Mouse (Mus musculus) limb, embryonic 11.5 days (tissue): ENCODE results near the gene Cd209b. TPM values are rescaled to one million over a fixed set of nuclear protein-coding genes. Genes with fewer than 3 reads are reported as not detected.

ENCODE experiments used
- ATAC-seq: fragments of 200-750 bp; cut with Nextera tagmentation; 2 replicates; pipeline ENCODE4 v1.8.0; 2017; ENCODE audit warnings: low read depth; ENCODE audit not compliant: insufficient number of reproducible peaks, low FRiP score, low TSS enrichment
- DNase-seq: peaks from one replicate; pipeline ENCODE4 v3.0.0-alpha.2; 2015; ENCODE audit warnings: low spot score
- H3K27ac ChIP-seq: fragments of 300-500 bp; sonication (generic); replicated peaks from 2 replicates; pipeline ENCODE4 v1.5.1; 2014; ENCODE audit warnings: low read depth, mild to moderate bottlenecking, low read length
- H3K27me3 ChIP-seq: fragments of 300-500 bp; sonication (generic); 2 replicates; pipeline ENCODE4 v1.6.1; 2014; ENCODE audit warnings: mild to moderate bottlenecking, low read length, mixed read lengths; ENCODE audit not compliant: control insufficient read depth, insufficient read depth
- H3K36me3 ChIP-seq: fragments of 300-500 bp; sonication (generic); 2 replicates; pipeline ENCODE4 v1.6.1; 2014; ENCODE audit warnings: mild to moderate bottlenecking, low read length, moderate library complexity, mixed read lengths; ENCODE audit not compliant: control insufficient read depth, insufficient read depth
- H3K4me1 ChIP-seq: fragments of 300-500 bp; sonication (generic); 2 replicates; pipeline ENCODE4 v1.6.1; 2014; ENCODE audit warnings: low read length, mixed read lengths; ENCODE audit not compliant: control insufficient read depth, insufficient read depth
- H3K4me2 ChIP-seq: fragments of 300-500 bp; sonication (generic); 2 replicates; pipeline ENCODE4 v1.6.1; 2014; ENCODE audit warnings: low read depth, mild to moderate bottlenecking, moderate library complexity; ENCODE audit not compliant: severe bottlenecking
- H3K4me3 ChIP-seq: fragments of 300-500 bp; sonication (generic); 2 replicates; pipeline ENCODE4 v1.5.1; 2014; ENCODE audit warnings: low read depth, low read length
- H3K9ac ChIP-seq: fragments of 300-500 bp; sonication (generic); 2 replicates; pipeline ENCODE4 v1.6.1; 2014; ENCODE audit warnings: mild to moderate bottlenecking, low read length
- H3K9me3 ChIP-seq: fragments of 300-500 bp; sonication (generic); 2 replicates; pipeline ENCODE4 v1.6.1; 2016; ENCODE audit warnings: low read length; ENCODE audit not compliant: control insufficient read depth
- WGBS: fragments of 180-500 bp; shearing (Covaris S2); extraction: QIAGEN DNeasy Blood & Tissue Kit; methylation state at CpG from one replicate; pipeline ENCODE4 v1.1.7; 2014; 5-methylcytosine and 5-hydroxymethylcytosine counted together
- polyA plus RNA-seq: library from polyadenylated mRNA; unstranded; fragments of >200 nt; fragmentation: Nextera tagmentation; extraction: Ambion mirVana; gene quantifications from 2 replicates; pipeline ENCODE4 v1.2.1, GENCODE M21; 2014

Cd209b gene
- not detected in 2 replicates for polyA plus RNA-seq

DNA sequence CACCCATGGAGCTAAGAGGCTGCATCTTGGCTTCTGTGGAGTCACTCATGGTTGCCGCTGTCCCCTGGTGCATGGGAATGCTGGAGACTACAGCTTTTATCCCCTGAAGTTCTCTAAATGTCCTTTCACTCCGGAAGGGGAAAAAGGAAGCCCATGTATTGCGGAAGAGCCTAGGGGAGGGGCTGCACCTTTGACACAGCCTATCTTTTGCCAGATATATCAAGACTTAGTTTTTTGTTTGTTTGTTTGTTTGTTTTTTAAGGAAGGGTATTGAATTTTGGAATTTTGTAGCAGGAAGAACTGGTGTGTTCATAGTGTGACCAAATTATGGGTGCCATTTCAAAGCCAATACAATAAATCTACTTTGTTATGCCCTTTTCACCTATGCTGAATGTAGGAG lies at the start of gene Cd209b:
Gene Cd209b, minus strand, starts transcription at position 101 of the 400 bp plus-strand sequence.
- no peak within 1 kb of the TSS for H3K4me3 ChIP-seq
- no peak within 1 kb of the TSS for H3K9ac ChIP-seq
- DNase-seq, result no peak
- no peak for ATAC-seq
- no peak within 1 kb of the TSS for H3K4me2 ChIP-seq
- H3K36me3 ChIP-seq, result no peaks in the 10 kb centered on the region
- no peak within 1 kb of the TSS for H3K27ac ChIP-seq
- H3K9me3 ChIP-seq, result peaks cover 6% of the 10 kb centered on the region; the same call in 1 of the 2 replicates
- H3K27me3 ChIP-seq, result no peaks in the 10 kb centered on the region
- WGBS, result 90% methylated on average over 3 of the region's 3 CpGs
- no peaks in the 10 kb centered on the region for H3K4me1 ChIP-seq

DNA sequence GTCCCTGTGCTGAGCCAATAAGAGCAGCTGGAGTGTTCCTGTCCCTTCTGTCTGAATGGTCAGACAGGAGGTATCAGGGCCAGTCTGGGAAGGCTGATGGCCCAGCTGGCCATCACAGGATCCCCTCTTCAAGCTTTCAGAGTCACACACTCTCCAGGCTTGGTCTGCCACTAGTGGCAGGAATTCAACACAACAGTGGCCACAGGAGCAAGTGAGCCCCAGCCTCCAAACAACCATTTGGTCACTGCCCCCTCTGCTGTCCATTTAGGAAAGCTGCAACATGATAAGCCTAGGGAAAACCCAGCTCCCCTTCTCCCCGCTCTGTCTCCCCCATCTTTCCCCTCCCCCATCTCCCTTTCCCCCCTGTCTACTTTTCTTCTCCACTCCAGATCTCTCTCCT lies 29.4 kb upstream of the Cd209b start:
- Histone ChIP-seq H3K4me3 (no peak overlapping the region), H3K36me3 (no peaks in the 10 kb centered on the region), H3K4me2 (no peak overlapping the region), H3K27me3 (no peaks in the 10 kb centered on the region), H3K4me1 (no peaks in the 10 kb centered on the region), H3K9ac (no peak overlapping the region), H3K27ac (no peak overlapping the region), H3K9me3 (peaks cover 4% of the 10 kb centered on the region; the same call in 1 of the 2 replicates)
- ATAC-seq (no peak), DNase-seq (no peak)
- WGBS, result 92% methylated on average over 1 of the region's 1 CpGs

DNA sequence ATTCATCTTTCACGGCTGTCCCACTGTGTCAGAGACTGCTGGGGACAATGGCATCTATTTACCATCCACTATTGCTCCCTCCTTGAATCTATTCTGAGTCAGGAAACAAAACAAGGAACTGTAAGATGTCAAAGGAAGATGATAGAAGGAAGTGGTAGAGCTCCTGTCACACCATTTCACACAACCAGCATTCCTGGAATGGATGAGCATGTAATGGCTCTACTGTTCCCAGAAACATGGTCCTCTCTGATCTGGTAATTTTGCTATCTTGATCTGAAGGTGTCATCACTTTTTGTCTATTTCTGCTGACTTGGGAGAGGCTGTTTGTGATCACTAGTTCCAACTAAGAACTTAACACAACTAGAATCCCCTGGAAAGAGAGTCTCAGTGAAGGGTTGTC lies 28.0 kb upstream of the Cd209b start, which contains the start of gene Cd209c:
Gene Cd209c, minus strand, starts transcription at position 101 of the 400 bp plus-strand sequence.
- H3K9me3 ChIP-seq, result peaks cover 4% of the 10 kb centered on the region; the same call in 1 of the 2 replicates
- 95% methylated on average over 1 of the region's 1 CpGs for WGBS

DNA sequence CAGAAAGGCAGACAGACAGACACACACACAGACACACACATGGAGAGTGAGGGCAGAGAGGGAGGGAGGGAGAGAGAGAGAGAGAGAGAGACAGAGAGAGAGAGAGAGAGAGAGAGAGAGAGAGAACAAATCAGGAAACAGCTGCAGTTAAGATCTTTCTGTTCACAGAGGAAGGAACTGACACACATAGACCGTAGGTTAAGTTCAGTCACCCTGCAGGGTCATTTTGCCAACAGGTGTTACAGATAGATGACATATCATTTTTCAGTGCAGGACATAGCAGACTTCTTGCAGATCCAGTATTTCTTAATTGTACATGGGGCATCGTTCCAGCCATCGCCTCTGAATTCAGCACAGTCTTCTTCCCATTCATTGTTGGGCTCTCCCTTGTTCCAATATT lies 13.4 kb upstream of the Cd209b start:
- WGBS, result 93% methylated on average over 3 of the region's 3 CpGs
- no peaks in the 10 kb centered on the region for H3K4me1 ChIP-seq
- DNase-seq (no peak), ATAC-seq (no peak)
- H3K27ac ChIP-seq, result no peak overlapping the region
- no peaks in the 10 kb centered on the region for H3K36me3 ChIP-seq
- H3K9me3 ChIP-seq, result no peaks in the 10 kb centered on the region
- H3K4me3 ChIP-seq, result no peak overlapping the region
- H3K9ac ChIP-seq, result no peak overlapping the region
- no peaks in the 10 kb centered on the region for H3K27me3 ChIP-seq
- H3K4me2 ChIP-seq, result no peak overlapping the region

More for the DNA sequence above, 28.0 kb upstream of the Cd209b start, which contains the start of gene Cd209c:
- Histone ChIP-seq H3K4me3 (no peak within 1 kb of the TSS), H3K9ac (no peak within 1 kb of the TSS), H3K4me1 (no peaks in the 10 kb centered on the region), H3K36me3 (no peaks in the 10 kb centered on the region), H3K4me2 (no peak within 1 kb of the TSS), H3K27me3 (no peaks in the 10 kb centered on the region), H3K27ac (no peak within 1 kb of the TSS)
- no peak for DNase-seq
- ATAC-seq, result no peak

DNA sequence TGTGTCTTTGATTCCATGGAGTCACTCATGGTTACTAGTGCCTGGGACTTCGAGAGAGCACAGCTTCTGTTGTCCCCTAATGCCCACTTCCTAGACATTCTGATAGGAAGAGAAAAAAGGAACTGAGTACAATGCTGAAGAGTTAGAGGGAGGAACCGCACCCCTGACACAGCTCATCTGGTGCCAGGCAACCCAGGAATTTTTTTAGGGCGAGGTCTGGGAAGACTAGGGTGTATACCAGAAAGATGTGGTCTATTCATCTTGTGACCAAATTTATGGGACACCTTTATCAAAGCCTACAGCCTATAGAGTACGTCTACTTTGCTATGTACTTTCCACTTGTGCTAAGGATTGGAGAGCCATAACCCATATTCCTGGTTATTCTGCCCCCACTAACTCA lies 48.2 kb downstream of the Cd209b start, which contains the start of gene Cd209d:
Gene Cd209d, minus strand, starts transcription at position 101 of the 400 bp plus-strand sequence.
- no peak within 1 kb of the TSS for H3K4me2 ChIP-seq
- no peak within 1 kb of the TSS for H3K27ac ChIP-seq
- H3K27me3 ChIP-seq, result no peaks in the 10 kb centered on the region
- WGBS, result 88% methylated on average over 4 of the region's 4 CpGs
- no peaks in the 10 kb centered on the region for H3K4me1 ChIP-seq
- H3K9me3 ChIP-seq, result peaks cover 3% of the 10 kb centered on the region; the same call in 1 of the 2 replicates
- H3K36me3 ChIP-seq, result no peaks in the 10 kb centered on the region
- no peak within 1 kb of the TSS for H3K4me3 ChIP-seq
- DNase-seq, result no peak
- ATAC-seq, result no peak
- no peak within 1 kb of the TSS for H3K9ac ChIP-seq

DNA sequence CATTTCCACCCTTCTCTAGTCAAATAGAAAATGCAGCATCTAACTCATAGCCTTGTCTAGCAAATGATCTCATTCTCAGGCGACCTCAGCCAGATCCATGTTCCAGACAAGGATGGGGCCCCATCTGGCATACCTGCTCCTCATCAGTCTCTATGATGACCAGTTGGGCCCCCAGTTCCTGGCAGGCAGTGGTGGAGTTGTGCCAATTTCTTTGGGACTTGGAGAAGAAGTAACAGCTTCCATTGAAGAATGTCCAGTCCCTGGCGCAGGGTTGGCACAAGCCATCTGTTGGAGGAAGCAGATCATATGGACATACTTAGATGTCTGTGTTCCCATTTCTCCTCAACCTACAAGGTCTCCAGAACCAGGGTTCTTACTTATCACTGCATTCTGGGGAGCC lies 50.5 kb downstream of the Cd209b start:
- 82% methylated on average over 2 of the region's 2 CpGs for WGBS

More for the DNA sequence above, 50.5 kb downstream of the Cd209b start:
- Histone ChIP-seq H3K4me2 (no peak overlapping the region), H3K4me1 (no peaks in the 10 kb centered on the region), H3K27me3 (no peaks in the 10 kb centered on the region), H3K4me3 (no peak overlapping the region), H3K27ac (no peak overlapping the region), H3K9ac (no peak overlapping the region), H3K9me3 (peaks cover 3% of the 10 kb centered on the region; the same call in 1 of the 2 replicates), H3K36me3 (no peaks in the 10 kb centered on the region)
- ATAC-seq (no peak), DNase-seq (no peak)

Other genes with a start within 250 kb of the Cd209b start
- 0.24 TPM in 1 of 2 replicates, not detected in the other for gene Fcer2a, start 232.7 kb downstream of the Cd209b start, polyA plus RNA-seq
- gene Clec4g, start 206.2 kb downstream of the Cd209b start, polyA plus RNA-seq, result 0.16 TPM in 1 of 2 replicates, not detected in the other
- not detected in 2 replicates for gene Cd209a, start 177.9 kb downstream of the Cd209b start, polyA plus RNA-seq
- gene Cd209e, start 72.5 kb downstream of the Cd209b start, polyA plus RNA-seq, result not detected in 2 replicates
- gene Cd209d, start 48.3 kb downstream of the Cd209b start, polyA plus RNA-seq, result not detected in 2 replicates
- gene Cd209c, start 27.9 kb upstream of the Cd209b start, polyA plus RNA-seq, result 0.40 and 0.51 TPM in 2 replicates
- not detected in 2 replicates for gene Cd209f, start 179.0 kb upstream of the Cd209b start, polyA plus RNA-seq
- gene Cd209g, start 207.3 kb upstream of the Cd209b start, polyA plus RNA-seq, result not detected in 2 replicates
- gene Evi5l, start 239.7 kb upstream of the Cd209b start, polyA plus RNA-seq, result 17.2 and 17.8 TPM in 2 replicates